Mouse (Mus musculus): ENCODE results near the gene Ccr8.
A peak's percentile ranks its signal among the peaks of the same experiment; 100 is the strongest.

The Ccr8 gene

DNA sequence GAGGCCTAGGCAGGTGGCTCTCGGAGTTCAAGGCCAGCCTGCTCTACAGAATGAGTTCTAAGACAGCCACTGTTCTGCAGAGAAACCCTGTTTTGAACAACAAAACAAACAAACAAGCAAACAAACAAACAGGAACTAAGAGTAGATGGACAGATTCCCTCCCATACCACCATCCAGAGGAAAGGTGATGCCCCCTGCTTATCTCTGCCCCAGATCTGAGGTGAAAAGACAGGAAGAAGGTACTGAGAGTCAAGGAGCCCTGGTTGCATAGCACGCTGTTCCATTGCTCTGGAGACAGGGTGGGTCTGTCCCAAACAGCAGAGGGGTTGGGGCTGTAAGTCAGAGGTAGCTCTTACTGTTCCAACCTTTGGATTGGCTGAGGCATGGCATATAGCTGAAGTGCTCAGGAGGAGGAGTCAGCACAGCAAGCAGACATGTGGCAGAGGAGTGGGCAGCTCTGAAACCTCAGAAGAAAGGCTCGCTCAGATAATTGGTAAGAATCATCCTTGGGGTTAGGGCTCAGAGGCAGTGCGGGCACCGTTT lies at the start of gene Ccr8:
Gene Ccr8 (plus strand): TSS at position 419 of the 543 bp plus-strand sequence.
- no peak for DNase-seq

DNA sequence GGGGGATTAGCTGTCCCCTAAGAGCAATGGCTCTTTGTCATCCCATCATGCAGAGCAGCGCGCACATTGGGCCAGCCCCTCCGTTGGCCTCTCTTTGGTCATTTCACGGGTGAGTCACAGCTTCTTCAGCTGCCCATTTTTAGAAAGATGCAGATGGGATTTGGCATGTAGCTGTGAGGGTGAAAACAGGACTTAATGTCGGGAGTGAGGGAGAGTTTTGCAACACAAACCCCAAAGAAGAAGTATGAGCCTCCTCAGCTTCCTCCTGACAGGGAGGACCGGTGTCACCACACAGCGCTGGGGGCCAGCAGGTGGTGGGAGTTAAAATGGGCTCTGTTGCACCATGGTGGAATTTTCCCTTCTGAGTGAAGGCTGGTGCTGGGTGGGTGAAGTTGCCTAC lies 48.8 kb upstream of the Ccr8 start:
- no peak for DNase-seq

DNA sequence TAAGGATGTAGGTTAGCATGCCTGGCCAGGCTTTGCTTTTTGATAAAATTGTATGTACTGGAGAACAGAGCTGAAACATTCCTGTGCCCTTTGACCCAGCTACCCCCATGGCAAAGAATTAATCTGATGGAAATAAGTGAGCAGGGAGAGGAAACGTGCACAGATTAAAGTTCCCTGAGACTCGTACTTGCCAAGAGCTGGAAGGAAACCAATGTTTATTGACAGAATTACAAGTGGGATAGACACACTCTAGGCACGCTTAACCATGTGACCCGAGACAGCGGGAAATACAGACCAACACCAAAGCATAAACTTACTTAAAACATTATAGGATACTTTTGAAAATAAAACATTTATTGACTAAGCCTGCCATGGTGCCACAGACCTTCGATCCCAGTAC lies 43.4 kb upstream of the Ccr8 start:
- no peak for DNase-seq

DNA sequence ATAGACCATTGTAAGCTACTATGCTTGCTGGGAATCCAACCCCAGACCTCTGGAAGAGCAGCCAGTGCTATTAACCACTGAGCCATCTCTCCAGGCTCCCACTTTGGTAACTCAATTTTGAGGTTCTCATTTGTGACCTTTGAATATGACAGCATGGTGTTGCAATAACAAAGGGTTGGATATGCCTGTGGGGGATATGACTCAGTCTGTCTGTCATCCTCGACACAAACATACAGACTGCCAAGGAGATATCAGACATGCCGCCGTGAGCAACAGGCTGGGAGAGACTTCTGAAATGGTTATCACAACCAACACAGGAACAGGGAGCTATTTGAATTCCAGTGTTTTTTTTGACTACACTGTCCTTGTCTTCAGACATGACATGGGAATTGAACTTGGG lies 42.5 kb upstream of the Ccr8 start:
- no peak for DNase-seq

DNA sequence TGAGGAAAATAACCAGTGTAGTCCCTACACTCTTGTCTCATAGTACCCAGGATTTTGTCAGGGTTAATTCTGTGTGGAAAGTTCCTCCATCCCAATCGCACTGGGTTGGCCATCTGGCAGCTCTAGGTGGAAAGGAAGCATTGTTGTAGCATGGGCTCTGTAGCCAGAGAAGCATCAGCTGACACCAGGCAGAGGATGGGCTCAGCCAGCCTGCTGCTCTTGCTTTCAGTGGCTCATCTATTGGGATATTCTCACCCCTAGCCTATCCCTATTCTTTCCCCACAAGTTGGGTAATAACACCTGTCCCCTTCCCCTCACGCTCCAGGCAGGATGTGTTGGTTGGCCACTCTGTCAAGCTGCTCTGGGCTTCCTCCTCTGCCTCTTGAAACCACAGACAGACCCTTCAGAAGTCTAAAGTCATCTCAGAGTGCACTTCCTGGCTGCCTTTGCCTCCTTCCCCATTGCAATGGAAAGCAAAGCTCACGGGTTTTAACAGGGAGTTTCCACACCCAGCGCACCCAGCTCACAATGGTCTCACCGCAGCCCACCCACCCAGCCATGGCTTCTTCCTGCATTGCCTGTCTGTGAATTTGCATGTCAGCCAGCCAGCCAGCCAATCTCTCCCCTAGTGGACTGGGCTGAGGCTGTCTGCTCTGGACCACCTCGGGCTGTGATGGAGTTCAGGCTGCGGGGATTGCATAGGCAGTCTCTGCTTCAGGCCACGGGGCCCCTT lies 37.2 kb upstream of the Ccr8 start:
- no peak for DNase-seq

DNA sequence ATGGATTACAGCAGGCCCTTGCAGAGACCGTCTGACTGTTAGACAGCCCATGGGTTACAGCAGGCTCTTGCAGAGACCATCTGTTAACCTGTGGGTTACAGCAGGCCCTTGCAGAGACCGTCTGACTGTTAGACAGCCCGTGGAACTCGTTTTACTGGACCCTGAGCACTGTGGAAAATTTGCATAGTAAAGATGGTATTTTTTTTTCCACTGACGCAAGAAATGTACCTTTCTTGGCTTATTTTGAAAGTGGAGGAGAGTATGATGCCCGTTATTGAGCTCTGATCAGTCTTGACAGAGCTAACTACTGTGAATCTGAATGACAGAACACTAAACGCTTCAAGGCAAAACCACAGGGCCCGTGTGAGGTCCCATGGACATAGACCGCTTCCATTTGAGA lies 35.7 kb upstream of the Ccr8 start:
- DNase-seq = no peak

DNA sequence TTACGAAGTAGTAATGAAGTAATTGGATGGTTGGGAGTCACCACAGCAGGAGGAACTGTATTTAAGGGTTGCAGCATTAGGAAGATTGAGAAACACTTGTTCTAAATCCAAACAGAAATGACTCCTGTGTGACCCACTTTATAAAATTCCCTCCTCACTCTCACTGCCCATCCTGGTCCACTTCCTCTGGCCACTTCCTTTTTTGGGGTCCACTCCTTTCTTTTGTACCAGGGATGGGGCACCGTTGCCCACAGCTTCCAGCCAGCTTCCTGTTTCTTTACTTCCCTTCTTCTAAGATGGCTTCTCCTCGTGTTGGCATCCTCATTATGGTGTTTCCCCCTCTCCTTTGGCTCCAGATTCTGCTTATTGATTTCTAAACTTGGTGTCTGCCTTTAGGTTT lies 33.2 kb upstream of the Ccr8 start:
- DNase-seq = no peak

DNA sequence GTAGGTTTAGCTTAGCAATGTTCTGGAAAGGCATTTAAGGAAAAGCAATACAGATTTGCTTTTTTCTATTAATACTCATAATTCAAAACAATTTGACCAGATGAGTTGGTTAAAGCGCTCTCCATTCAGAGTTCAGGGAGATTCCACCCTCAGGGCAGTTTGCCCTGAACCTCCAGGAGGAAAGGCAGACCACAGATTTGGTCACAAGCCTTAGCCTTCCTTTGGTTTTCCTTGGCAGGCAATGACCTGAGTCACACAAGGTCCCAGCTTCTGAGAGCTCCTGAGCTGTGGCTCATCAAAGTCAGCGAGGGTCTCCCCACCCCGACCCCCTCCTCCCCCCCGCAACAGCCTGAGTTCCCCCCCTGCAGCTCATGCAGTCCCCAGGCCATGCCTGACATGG lies 27.6 kb upstream of the Ccr8 start:
- DNase-seq = no peak

DNA sequence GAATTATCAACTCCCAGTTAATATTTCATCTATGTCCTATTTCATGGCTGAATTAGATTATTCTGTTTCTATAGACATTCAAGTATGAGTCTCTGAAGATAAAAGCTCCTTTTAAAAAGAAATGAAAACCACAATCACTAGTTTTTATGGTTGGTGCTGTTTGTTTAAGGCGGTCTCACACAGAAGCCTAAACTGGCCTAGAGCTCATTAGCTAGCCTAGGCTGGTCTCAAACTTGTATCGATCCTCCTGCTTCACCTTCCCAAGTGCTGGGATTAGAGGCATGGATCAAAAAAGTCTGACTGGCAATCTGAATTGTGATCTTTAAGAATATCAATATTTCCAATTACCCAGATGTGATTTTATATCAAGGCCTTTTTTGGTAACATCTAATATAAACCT lies 24.3 kb upstream of the Ccr8 start:
- DNase-seq = no peak

DNA sequence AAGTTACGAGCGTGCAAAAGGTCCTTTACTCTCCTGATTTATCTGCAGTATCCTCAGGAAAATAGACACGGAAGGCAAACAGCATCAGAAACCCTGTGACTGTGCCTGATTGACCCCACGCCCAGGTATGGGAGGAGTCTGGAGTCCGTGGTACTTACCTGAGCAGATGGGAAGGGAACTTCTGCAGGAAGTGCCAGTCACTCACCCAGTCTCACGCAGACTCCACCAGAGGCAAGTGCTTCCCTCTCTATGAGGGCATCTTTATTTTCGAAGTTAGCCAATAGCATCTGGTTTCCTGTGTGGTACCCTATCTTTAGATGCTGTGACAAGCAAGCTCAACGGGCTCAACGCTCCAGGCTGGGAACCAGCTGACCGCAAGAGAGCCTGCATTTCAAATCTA lies 23.9 kb upstream of the Ccr8 start:
- DNase-seq = peak; percentile 9

DNA sequence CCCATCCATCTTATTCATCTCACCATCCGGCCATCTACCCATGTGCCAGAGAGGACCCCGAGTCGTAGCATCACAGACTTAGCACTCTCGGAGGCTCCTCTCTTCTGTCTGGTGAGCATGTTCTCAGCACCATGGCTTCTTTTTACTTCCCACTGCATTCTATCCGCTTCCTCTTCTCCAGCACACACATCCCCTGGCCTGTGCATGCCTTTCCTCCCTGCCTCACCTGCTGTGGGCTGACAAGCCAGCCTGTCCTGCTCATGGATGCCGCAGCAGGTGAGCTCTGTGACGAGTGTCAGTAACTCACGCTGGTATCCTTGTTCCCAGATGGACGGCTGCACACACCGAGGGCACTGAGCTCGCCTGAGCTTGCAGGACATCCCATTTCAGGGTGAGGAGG lies 22.1 kb upstream of the Ccr8 start, which contains the start of gene Cx3cr1:
Gene Cx3cr1 (minus strand): TSS at position 101 of the 400 bp plus-strand sequence.
- DNase-seq = no peak

DNA sequence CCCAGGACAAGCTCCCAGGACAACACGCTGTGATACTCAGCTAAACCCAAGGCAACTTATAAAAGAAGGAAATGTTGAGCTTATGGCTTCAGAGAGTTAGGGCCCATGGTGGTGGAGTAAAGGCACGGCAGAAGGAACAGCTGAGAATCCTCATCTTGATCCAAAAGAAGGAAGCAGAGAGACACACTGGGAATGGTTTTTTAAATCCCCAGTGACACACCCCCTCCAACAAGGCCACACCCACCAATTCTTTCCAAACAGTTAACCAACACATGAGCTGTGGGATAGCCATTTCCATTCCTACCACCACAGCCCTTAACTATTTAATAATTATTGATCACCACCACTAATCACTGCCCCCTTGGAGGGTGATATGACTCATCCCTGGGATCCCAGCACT lies 20.7 kb upstream of the Ccr8 start:
- no peak for DNase-seq

DNA sequence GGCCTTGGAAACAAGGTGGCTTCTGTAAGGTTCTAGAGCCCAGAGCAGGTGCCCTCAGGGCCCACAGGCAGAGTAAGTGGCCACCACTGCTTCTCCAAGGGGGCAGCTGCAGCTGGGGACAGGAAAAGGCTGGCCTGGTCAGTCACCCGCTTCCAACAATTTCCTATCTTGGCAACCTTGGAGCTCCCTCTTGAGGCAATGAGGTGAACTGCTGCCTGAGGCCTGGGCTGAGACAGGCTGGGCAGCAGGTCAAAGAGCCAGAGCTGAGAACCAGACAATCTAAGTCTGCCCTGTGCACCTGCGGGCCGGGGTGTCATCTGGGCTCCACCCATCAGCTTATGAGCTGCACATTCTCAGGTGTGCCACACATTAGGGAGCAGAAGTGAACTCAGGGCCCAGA lies 18.7 kb upstream of the Ccr8 start:
- peak; percentile 86 for DNase-seq

DNA sequence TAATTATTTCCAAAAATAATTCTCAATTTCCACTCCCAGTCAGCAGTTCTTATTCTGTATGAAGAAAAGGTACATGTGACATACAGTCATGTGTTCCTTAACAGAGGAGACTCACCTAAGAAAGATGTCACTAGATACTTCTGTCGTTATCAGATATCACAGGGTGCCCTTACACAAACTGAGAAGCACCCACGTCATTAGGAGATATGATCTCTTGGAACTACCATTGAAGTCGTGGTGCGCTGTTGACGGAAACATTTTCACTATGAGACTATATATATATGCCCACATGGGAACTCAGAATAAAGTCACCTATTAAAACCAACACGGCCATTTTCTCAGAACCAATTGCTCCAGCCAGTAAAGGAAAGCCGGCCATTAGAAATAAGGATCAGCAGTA lies 17.4 kb upstream of the Ccr8 start:
- no peak for DNase-seq

DNA sequence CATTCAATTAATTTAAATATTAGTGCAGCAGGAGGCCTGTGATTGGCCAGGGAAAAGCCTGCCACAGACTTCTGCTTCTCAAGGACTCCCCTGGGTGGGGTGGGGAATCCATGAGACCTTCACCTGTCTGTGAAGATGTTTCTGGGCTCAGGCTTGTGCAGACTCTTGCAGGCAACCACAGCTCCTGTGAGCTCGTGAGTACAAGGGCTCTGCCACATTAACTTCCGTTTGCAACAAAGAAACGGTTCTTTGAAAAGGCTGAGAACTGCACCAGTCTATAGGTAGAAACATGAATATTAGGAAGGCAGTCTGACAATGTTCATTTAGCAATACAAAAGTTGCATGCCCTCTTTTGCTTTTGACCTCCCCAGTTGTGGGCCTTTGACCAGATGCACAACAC lies 13.7 kb upstream of the Ccr8 start:
- no peak for DNase-seq

DNA sequence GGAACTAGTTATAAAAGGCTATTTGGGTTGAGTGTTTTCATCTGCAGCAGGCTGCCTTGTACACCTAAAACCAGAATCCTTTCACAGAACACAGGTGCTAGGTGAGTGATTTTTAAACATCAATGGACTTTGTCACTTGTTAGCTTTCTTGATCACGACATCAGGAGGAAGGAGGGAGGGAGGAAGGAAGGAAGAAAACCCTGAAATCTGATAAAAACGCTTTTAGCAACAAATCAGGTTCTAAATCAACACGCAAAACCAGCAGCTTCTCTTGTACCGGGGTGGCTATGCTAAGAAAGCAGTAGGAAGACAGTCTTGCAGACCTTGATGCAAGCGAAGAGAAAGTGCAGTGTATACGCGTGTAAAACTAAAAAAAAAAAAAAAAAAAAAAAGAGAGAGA lies 12.0 kb upstream of the Ccr8 start:
- no peak for DNase-seq

DNA sequence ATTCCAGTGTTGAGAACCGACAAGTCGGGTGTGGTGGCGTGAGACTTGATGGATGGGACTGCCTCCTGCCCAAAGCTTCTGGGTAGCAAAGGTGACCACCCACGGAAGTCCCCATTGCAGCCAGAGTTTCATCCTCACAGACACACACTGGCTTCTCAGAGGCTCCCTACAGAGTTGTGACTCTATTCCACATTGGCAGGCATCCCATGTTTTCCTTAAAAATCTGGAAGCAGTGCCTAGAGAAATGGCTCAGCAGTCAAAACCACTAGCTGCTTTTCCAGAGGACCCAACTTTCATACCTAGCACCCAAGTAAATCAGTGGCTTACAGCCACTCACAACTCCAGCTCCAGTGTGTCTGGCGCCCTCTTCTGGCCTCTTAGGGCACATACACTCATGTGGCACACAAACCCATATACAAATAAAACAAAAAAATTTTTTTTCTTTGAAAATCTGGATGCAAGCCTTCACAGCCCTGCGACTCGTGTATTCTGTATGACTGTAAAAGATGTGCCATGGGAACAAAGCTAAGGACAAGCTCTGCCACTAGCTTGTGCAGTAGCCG lies 11.3 kb upstream of the Ccr8 start:
- no peak for DNase-seq

DNA sequence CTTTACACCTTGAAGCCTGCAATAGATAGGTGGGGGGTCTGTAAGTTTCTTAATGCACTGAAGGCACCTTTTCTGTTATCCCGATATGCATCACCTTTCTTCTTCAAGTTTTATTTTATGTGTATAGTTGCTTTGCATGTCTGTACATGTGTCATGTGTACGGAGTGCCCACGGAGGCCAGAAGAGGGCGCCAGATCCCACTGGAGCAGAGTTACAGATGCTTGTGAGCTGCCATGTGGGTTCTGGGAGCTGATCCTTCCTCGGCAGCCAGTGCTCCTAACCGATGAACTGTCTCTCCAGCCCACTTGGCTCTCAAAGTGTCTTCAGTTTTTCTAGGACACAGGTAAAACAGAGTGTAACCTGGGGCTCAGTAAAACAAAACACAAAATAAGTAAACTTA lies 10.7 kb upstream of the Ccr8 start:
- no peak for DNase-seq

DNA sequence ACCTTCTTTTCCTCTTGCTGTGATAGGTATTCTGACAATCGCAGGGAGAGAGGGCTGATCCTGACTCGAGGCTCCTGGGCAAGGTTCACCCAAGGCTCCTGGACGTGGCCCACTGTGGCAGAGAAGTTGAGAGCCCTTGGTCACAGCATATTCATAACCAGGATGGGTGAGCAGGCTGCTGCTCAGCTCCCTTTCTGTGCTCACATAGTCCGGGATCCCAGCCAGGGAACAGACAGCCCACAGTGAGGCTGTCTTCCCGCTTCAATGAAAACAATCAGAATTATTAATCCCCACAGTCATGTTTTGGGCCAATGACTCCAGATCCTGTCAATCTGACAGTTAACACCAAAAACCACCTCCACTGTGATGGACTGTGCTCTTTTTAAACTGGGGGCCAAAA lies 9.9 kb upstream of the Ccr8 start:
- DNase-seq = no peak

DNA sequence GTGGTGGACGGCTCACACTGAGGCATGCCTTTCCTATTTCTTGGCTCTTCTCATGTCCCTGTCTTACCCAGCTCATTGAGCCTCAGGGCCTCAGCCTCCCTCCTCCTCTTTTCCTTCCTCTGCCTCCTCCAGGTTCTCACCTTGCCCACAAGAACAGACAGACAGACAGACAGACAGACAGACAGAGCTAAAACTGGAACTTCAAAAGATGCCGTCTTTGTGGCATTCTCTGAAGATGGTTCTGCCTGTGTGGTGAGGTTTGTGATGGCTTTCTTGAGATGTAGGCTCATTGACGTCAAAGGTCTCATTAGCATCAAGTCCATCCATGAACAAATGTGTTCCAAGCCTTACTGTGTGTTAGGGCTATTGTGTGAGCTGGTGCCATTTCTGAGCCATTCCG lies 9.2 kb upstream of the Ccr8 start:
- no peak for DNase-seq

DNA sequence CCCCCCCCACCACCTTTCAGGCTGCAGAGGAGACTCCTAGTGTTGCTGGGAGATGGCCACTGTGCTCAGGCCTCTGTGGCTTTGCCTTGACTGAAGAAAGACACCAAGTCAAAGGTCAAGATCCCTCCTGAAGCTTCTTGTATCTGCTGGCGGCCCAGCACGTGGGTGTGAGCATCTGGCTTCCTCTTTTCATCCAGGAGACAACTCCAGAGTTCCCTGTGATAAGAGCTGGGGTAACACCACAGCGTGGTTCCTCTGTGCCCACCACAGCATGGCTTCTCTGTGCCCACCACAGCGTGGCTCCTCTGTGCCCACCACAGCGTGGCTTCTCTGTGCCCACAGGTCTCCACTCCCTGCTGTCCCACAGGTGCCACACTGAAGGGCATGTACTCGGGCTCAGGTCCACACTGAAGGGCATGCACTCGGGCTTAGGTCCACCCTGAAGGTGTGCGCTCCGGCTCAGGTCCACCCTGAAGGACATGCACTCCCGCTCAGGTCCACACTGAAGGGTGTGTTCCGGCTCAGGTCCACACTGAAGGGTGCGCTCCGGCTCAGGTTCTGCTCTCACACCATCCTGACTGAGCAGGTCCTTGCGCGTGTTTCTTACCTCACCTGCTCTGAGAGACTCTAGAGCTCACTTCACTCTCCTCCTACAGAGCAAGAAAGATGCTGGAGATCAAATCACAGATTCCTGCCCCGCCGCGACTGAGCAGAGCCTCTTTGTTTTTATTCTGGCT lies 8.6 kb upstream of the Ccr8 start:
- no peak for DNase-seq

DNA sequence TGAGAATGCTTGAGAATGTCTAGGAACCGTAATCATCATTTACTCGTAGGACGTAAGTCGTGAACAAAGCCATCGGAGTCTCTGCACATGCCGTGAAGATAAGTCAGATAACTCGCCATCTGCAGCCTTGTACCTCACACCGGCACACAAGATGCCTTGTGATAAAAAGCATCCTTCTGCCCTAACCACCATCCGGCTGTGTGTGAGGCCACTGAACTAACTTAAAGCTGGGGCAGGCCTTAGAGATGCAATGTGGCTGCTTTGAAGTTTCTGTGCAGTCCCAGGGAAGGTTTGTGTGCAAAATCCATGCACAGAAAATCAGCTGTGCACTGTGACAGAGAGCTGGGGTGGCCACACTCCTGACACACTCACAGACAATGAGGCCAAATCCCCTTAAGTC lies 7.5 kb upstream of the Ccr8 start:
- DNase-seq = no peak

DNA sequence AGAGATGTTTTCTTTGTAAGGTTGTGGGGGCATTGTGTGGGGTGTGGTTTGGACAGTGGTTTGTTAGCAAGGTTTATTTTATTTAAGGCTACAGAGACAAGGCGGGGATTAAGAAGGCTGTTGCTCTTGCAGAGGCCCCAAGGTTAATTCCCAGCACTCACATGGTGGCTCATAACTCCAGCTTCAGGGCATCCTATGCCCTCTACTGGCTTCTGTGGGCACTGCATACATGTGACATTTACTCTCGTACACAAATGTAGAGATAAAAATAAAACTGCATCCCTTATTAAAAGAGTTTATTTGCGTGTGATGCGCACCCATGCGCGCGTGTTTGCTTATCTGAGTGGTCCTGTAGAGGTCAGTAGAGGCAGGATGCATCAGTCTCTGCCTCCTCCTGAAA lies 2.8 kb upstream of the Ccr8 start:
- no peak for DNase-seq

DNA sequence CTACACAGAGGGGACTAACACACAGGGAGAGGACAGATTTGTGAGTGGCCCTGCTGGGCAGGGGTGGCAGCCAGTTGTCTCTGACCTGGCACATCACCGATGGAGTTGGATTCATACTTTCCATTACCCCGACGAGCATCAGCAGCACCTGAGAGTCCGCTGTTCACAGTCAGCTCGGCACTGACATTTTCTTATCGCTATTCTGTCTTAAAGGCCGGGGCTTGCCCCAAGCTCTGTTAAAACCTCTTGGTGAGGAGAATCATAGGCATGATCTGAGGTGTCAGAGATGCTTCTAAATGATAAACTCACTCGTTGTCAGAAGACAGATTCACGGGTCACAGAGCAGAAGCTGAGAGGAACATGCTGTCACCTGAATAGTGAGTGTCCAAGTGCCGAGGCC lies 828 bp upstream of the Ccr8 start:
- no peak for DNase-seq
